Mouse (Mus musculus): Measurements from ENCODE around the gene Arrb2.

Gene Arrb2

DNA sequence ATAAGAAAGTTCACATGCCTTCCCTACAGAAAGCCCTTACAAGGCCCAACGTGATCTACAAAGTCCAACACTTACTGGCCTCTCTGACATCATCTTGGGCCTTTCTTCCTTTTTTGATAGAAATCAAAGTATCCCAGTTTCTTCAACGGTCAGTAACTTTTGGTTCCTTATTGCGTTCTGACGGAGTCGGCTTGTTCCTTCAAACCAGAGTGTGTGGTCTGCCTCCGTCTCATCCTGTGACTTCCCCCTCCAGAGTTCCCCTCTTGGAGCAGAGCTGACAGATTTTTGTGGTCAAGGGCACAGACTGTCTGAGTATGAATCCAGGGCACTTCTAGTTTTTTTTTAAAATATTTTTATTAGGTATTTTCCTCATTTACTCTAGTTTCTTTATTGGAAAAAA lies 57.2 kb downstream of the Arrb2 start:
- CTCF ChIA-PET, result no interaction called here

Data from spleen, embryonic (tissue).